Mouse (Mus musculus) NIH3T3 (cell line): ENCODE results near the gene Olfr186.
"Not testable (repeated sequence)": the region's sequence is repeated elsewhere in the genome, so short reads cannot be mapped to it uniquely, and the experiment has no call there.

Experiments used
- DNase-seq: peaks from one replicate; pipeline ENCODE4 v3.0.0-alpha.2; 2012; ENCODE audit warnings: low read depth

Gene Olfr186

GRCm38 (mm10) chr16:59030191-59030590 lies at the start of gene Olfr186:
Gene Olfr186, minus strand, starts transcription at chr16:59030291.
- no peak for DNase-seq

- DNase-seq, result no peak
Measured at GRCm38 (mm10) chr16:59077905-59078304, 47.8 kb upstream of the Olfr186 start, which contains the start of gene Olfr190. Gene Olfr190, minus strand, starts transcription at chr16:59078005.

GRCm38 (mm10) chr16:59073520-59073919 lies 43.4 kb upstream of the Olfr186 start:
- DNase-seq, result no peak

GRCm38 (mm10) chr16:59071755-59072154 lies 41.7 kb upstream of the Olfr186 start:
- DNase-seq, result no peak

GRCm38 (mm10) chr16:59062411-59062810 lies 32.3 kb upstream of the Olfr186 start:
- DNase-seq, result not testable (repeated sequence)

- DNase-seq, result not testable (repeated sequence)
Measured at GRCm38 (mm10) chr16:59049286-59049685, 19.2 kb upstream of the Olfr186 start.

- no peak for DNase-seq
Measured at GRCm38 (mm10) chr16:59048860-59049259, 18.8 kb upstream of the Olfr186 start.

GRCm38 (mm10) chr16:59047579-59047978 lies 17.5 kb upstream of the Olfr186 start:
- DNase-seq, result no peak

- no peak for DNase-seq
Measured at GRCm38 (mm10) chr16:59045835-59046234, 15.7 kb upstream of the Olfr186 start.

GRCm38 (mm10) chr16:59039710-59040109 lies 9.6 kb upstream of the Olfr186 start, which contains the start of gene Olfr187:
Gene Olfr187, minus strand, starts transcription at chr16:59039767.
- no peak for DNase-seq

- no peak for DNase-seq
Measured at GRCm38 (mm10) chr16:59013357-59014018, 16.6 kb downstream of the Olfr186 start.

GRCm38 (mm10) chr16:59007146-59007545 lies 22.9 kb downstream of the Olfr186 start:
- no peak for DNase-seq

GRCm38 (mm10) chr16:58995057-58995456 lies 35.0 kb downstream of the Olfr186 start, which contains the start of gene Olfr183:
Gene Olfr183, plus strand, starts transcription at chr16:58995357.
- no peak for DNase-seq
